Mouse (Mus musculus) kidney, adult 2 months (tissue): ENCODE measurements at regions not wholly inside any gene's neighbourhood (a gene's known extent, or its start where the extent isn't known, plus 50 kb on each side); places are given as distances from the start of the nearest gene placed in this dataset.

Experiments
- DNase-seq: peaks from one replicate; pipeline ENCODE4 v3.0.0; 2021
- H3K27ac ChIP-seq: fragments of 200-500 bp; 2 replicates; pipeline ENCODE4 v1.5.1; 2012; ENCODE audit warnings: low read depth, low read length, control low read depth, inconsistent platforms; ENCODE audit not compliant: insufficient read depth
- H3K27me3 ChIP-seq: fragments of 200-500 bp; replicated peaks from 2 replicates; pipeline ENCODE4 v1.6.1; 2012; ENCODE audit warnings: mild to moderate bottlenecking, moderate library complexity, low read length, inconsistent platforms; ENCODE audit not compliant: control insufficient read depth, insufficient read depth
- H3K36me3 ChIP-seq: fragments of 200-500 bp; 2 replicates; pipeline ENCODE4 v1.6.1; 2012; ENCODE audit warnings: mild to moderate bottlenecking, moderate library complexity, low read length, inconsistent platforms; ENCODE audit not compliant: control insufficient read depth, insufficient read depth
- H3K4me1 ChIP-seq: fragments of 200-500 bp; 2 replicates; pipeline ENCODE4 v1.6.1; 2011; ENCODE audit warnings: low read length; ENCODE audit not compliant: control insufficient read depth, insufficient read depth
- H3K4me3 ChIP-seq: fragments of 200-500 bp; 2 replicates; pipeline ENCODE4 v1.5.1; 2011; ENCODE audit warnings: mild to moderate bottlenecking, low read depth, low read length, control low read depth; ENCODE audit not compliant: insufficient read depth
- CTCF ChIP-seq: fragments of 200-500 bp; conservative IDR thresholded peaks from 2 replicates; pipeline ENCODE4 v1.5.1; 2011; ENCODE audit warnings: low read depth, mild to moderate bottlenecking, control low read depth, low read length, moderate library complexity, mixed read lengths; ENCODE audit not compliant: insufficient read depth, insufficient read length
- POLR2A ChIP-seq: fragments of 200-500 bp; IDR thresholded peaks from one replicate; pipeline ENCODE4 v1.6.1; 2011; ENCODE audit warnings: low read depth, low read length, control low read depth
- WGBS: fragments of 180-500 bp; shearing (Covaris S2); methylation state at CpG from one replicate; pipeline ENCODE4 v1.1.7; 2018; 5-methylcytosine and 5-hydroxymethylcytosine counted together

GRCm38 (mm10) chr9:92661938-92662337 lies 119.9 kb downstream of the Plod2 start:
- no peaks in the 10 kb centered on the region for H3K36me3 ChIP-seq
- H3K4me3 ChIP-seq, result no peak overlapping the region
- DNase-seq, result no peak
- H3K4me1 ChIP-seq, result no peaks in the 10 kb centered on the region
- H3K27ac ChIP-seq, result no peak overlapping the region
- no peaks in the 10 kb centered on the region for H3K27me3 ChIP-seq
- WGBS, result 75% methylated on average over 2 of the region's 2 CpGs
- TF ChIP-seq CTCF, result no peak
- TF ChIP-seq POLR2A, result no peak

DNA sequence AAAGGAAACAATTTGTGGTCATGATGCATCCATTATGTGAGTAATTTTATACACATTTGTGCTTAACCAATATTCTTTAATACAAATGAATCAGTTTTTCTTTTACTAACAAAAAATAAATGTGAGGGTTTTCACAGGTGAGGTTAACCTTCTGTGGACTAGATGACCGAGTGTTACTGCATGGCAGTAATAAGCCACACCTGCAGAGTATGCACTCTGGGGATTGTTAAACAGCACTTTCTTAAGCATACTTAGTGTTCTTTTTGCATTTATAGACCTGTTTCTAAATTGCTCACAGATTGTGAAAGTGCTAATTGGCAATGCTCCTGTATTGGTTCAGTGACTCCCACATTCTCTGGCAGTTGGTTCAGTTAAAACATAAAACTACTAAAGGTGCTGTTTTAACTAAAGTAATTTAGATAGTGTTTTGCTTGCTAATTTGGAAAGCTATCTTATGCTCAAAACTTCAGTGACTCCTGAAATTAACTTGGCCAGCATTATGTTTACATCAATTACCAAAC lies 125.4 kb downstream of the Plod2 start:
- TF ChIP-seq CTCF, result no peak
- TF ChIP-seq POLR2A, result no peak
- H3K27ac ChIP-seq, result no peak overlapping the region
- no peaks in the 10 kb centered on the region for H3K36me3 ChIP-seq
- WGBS, result 57% methylated on average over 1 of the region's 1 CpGs
- no peaks in the 10 kb centered on the region for H3K27me3 ChIP-seq
- H3K4me1 ChIP-seq, result no peaks in the 10 kb centered on the region
- H3K4me3 ChIP-seq, result no peak overlapping the region
- DNase-seq, result peak; percentile 1

- no peak for DNase-seq
Measured at GRCm38 (mm10) chr9:92671966-92672365, 129.9 kb downstream of the Plod2 start.

DNA sequence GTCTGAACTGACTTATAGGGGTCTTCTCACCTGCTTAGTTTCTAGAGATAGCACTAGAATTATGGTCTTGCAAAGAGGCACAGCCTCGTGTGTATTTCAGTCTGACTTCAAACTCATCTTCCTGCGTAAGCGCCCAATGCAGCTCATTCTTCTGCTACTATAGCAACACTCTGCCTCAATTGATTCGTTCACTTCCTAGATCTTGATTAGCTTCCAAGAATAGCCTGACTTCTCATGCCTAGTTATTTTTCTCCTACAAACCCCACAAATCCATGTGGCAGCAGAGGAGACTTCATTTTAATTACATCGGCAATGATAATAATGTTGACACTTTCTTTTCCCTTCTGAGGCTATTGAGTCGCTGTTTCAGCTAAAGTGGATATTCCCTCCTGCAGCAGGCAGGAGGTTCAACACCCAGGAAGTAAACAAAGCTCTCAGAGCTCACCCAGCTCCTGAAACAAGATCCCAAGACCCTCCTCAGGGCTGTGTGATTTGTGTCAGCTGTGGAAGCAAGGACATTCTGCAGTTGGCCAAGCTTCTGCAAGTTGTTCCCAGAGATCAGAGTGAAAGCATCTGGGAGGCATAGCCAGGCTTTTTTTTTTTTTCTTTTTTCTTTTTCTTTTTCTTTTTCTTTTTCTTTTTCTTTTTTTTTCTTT lies 152.5 kb downstream of the Plod2 start:
- TF ChIP-seq CTCF (no peak), POLR2A (no peak)
- Histone ChIP-seq H3K36me3 (no peaks in the 10 kb centered on the region), H3K4me3 (no peak overlapping the region), H3K27ac (no peak overlapping the region), H3K4me1 (no peaks in the 10 kb centered on the region), H3K27me3 (no peaks in the 10 kb centered on the region)
- DNase-seq, result no peak
- 44% methylated on average over 6 of the region's 6 CpGs for WGBS

More at GRCm38 (mm10) chr9:92671966-92672365, 129.9 kb downstream of the Plod2 start:
- Histone ChIP-seq H3K36me3 (no peaks in the 10 kb centered on the region), H3K27me3 (no peaks in the 10 kb centered on the region), H3K27ac (no peak overlapping the region), H3K4me3 (no peak overlapping the region), H3K4me1 (no peaks in the 10 kb centered on the region)
- 59% methylated on average over 3 of the region's 3 CpGs for WGBS
- TF ChIP-seq CTCF (no peak), POLR2A (no peak)

- TF ChIP-seq CTCF (no peak), POLR2A (no peak)
- Histone ChIP-seq H3K27me3 (no peaks in the 10 kb centered on the region), H3K36me3 (no peaks in the 10 kb centered on the region), H3K4me1 (no peaks in the 10 kb centered on the region), H3K4me3 (no peak overlapping the region), H3K27ac (no peak overlapping the region)
- no peak for DNase-seq
- 81% methylated on average over 3 of the region's 3 CpGs for WGBS
Measured at GRCm38 (mm10) chr9:92697971-92698370, 155.9 kb downstream of the Plod2 start.

- no peak for TF ChIP-seq CTCF
- no peak for TF ChIP-seq POLR2A
- 74% methylated on average over 2 of the region's 2 CpGs for WGBS
- no peak overlapping the region for H3K27ac ChIP-seq
Measured at GRCm38 (mm10) chr9:92704752-92705151, 162.7 kb downstream of the Plod2 start.

GRCm38 (mm10) chr9:92707011-92707410 lies 165.0 kb downstream of the Plod2 start:
- no peak overlapping the region for H3K27ac ChIP-seq
- H3K4me1 ChIP-seq, result no peaks in the 10 kb centered on the region
- H3K36me3 ChIP-seq, result no peaks in the 10 kb centered on the region
- WGBS, result 66% methylated on average over 6 of the region's 6 CpGs
- TF ChIP-seq CTCF (no peak), POLR2A (no peak)
- no peak overlapping the region for H3K4me3 ChIP-seq
- DNase-seq, result no peak
- H3K27me3 ChIP-seq, result no peaks in the 10 kb centered on the region

More at GRCm38 (mm10) chr9:92704752-92705151, 162.7 kb downstream of the Plod2 start:
- no peak overlapping the region for H3K4me3 ChIP-seq
- no peaks in the 10 kb centered on the region for H3K36me3 ChIP-seq
- no peaks in the 10 kb centered on the region for H3K27me3 ChIP-seq
- no peaks in the 10 kb centered on the region for H3K4me1 ChIP-seq
- DNase-seq, result no peak
